Mouse (Mus musculus): Measurements from ENCODE around the gene Fzd7.
A peak's percentile ranks its signal among the peaks of the same experiment; 100 is the strongest.
"Not testable (repeated sequence)": the region's sequence is repeated elsewhere in the genome, so short reads cannot be mapped to it uniquely, and the experiment has no call there.

Gene Fzd7

DNA sequence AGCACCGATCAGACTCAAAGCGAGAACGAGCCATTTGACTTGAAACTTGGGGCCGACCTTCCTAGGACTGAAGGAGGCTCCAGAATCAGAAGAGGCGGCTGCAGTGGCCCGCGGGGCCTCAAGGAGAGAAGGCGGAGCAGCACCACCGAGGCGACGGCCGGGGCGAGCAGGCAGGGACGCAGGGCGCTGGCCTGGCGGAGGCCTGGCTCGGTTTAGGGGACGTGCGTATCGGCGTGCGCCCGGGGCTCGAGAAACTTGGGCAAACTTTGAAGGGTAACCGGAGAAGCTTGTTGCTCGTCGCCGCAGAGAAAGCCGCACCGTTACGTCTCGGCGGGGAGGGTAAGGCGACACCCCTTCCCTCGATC, at the start of gene Fzd7:
Gene Fzd7, plus strand, starts transcription at position 94 of the 365 bp plus-strand sequence.
- no peak for DNase-seq (ENCODE audit: low spot score)

DNA sequence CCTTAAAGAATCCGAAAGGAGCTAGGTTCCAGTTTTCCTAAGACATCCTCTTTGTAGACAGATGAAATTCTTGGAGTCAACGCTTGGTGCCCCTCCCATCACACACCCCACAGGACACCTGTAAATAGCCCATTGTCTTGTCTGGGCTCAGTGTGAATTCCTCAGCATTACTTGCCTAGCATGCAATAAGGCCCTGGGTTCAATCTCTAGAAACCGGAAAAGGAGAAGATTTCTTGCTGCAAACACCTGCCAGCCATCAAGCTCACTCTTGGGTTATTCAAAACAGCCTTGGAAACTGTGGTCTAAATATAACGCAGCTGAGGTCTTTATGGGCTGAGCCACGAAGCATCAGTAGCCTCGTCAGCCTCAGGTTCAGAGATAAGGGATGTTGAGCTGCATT, 48.9 kb upstream of the Fzd7 start:
- no peak for DNase-seq (ENCODE audit: low spot score)

DNA sequence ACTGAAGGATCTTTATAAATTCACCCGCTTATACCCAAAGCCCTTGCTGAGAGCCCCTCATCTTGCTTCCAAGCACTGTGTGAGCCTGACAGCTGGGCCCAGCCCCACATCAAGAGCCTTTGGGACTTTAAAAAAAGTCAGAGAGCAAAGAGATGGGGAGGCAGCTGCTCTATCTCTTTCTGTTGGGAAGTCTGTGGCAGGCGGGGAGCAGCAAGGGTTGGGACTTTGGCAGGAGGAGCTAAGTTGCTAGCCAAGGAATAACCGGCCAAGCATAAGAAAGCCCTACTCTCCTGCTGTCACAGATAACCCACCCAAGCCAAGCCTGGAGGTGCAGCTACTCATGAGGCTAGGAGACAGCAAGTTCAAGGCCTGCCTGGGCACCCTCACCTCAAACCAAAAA, 48.2 kb upstream of the Fzd7 start:
- DNase-seq (ENCODE audit: low spot score): no peak

DNA sequence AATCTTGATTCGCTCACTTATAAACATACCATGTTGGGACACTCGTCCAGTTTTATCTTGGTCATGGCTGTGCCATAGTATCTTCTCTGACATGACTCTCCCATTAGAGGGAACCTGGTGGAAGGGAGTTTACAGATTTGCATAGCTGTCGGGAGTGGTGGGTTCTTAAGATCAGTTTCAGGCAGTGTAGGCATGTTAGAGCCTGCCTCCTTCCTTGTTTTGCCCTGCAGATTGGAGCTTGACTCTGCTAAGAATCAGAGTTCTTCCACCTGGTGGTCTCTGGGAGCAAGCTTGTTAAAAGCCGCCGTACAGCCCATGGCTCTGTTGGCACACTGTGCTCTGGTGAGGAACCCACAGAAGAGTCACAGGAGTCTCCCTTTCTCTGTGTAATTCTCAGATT, 47.0 kb upstream of the Fzd7 start:
- DNase-seq (ENCODE audit: low spot score): no peak

DNA sequence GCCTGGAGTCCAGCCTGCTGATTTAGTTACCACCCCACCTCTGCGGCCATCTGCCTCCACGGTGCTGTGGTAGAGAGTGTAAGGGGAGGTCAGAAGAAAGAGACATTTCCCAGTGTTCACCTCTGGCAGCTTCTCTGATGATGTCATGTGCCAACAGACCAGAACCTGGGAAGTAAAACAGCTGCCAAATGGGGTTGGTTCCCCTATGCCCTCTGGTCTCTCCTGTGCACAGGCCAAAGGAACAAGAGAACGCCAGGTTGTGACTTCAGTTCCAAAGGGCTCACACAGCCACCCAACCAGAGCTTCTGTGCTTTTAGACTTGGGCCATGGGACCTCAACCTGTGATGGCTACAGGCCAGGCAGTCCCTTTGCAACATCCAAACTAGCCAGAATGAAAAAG, 45.9 kb upstream of the Fzd7 start:
- DNase-seq (ENCODE audit: low spot score): no peak

DNA sequence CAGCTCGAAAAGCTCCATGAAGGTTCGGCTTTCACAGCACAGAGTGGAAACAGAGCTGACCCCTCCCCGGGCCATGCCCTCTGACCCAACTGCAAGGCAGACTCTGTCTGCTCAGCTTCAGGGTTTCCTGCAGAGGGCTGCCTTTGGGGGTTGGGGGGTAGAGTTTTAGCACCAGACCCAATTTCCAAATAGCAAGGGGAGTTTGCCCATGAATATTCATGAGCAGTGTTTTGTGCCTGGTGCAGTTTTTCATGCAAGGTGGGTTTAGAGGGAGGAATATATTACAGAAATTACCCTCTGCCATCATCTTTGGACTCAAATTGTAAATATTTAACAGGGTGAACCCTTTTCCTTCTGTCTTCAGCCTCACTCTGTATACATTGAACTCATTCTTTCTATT, 44.3 kb upstream of the Fzd7 start:
- DNase-seq (ENCODE audit: low spot score): no peak

DNA sequence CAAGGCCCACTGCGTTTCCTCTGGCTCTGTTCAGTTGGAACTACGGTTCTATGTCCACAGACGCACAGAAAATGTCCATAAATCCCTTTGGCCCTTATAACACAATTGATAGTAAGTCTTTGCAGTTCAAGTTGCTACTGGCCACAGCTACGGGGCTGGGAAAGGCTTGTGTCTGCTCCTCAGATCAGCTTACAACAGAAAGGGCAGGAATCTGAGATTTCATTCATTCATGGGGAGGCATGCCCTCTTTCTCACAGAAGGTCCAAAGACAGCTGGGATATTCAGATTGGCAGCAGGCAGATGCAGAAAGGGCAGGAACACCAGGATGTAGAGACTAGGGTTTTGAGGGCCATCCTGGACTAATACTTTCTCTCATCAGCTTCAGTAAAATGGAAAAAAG, 43.9 kb upstream of the Fzd7 start:
- DNase-seq (ENCODE audit: low spot score): no peak

DNA sequence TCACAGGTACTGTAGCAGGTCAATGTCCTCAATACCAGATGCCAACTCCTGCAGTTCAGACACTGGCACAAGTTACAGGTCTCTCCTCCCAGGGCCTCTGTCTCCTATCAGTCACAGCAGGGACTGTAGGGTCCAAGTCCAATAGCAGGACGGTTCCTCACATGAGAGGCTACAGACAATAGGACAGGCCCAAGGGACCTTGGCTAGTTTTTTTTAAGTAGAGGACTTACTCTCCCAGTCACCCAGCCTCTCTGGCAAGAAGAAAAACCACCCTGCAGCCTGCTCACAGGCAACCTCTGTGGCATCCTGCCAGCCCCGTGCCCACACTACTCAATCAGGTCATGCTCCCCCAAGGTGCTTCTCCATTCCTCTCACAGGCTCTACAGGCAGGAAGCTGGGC, 43.0 kb upstream of the Fzd7 start:
- DNase-seq (ENCODE audit: low spot score): no peak

DNA sequence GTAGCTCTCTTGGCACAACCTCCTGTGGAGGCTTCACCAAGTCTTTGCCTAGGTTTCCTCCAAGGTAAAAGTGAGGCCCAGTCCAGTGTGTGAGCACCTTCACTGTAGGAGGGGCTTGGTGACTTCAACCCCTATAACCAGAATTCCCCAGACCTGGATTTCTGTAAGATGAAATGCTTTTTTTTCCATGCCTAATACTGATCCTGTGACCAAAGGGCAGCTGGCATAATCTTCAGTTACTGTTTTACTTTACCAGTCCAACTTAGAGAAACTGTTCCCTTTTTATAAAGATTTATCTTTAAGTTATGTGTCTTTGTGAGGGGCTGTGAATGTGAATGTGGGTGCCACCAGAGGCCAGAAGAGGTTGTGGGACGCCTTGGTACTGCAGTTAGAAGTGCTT, 42.3 kb upstream of the Fzd7 start:
- DNase-seq (ENCODE audit: low spot score): no peak

DNA sequence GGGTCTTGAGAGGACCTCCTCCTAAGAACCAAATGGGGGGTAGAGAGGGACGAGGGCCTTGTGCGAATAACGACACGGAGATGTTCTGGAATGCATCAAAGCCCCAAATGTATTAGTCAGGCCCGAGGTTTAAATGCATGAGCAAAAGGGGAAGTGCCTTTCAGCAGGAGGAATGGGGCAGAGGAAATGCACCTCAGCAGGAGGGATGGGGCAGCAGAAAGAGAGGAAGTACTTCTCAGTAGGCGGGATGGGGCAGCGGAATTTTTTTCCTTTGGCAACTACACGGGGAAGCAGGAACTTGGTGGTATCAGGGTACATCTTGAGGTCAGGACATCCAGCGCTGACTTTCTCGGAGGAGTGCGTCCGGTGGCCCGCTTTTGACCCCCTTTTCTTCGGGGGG, 39.5 kb upstream of the Fzd7 start:
- DNase-seq (ENCODE audit: low spot score): not testable (repeated sequence)

DNA sequence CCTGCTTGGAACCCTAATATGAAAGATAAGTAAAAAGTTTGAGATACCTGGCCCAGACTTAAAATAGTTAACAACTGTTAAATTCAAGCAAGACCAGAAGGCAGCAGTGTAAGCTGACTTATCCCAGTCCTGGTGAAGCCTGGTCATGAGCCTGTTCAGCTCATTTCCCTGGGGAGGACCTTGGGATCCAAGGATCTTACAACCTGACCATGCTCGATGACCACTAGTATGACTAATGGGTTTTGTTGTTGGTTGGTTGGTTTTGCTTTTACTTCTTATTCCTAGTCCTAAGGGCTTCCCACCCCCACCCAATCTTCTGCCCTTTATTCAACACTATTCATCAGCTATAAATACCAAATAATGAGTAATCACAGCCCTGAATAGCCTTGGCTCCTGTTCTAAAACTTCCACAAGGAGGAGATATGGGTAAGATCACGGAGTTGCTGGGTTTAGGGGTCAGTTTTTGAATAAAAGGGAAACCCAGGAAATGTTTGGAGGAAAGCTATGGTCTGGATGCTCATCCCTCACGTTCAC, 38.0 kb upstream of the Fzd7 start:
- no peak for DNase-seq (ENCODE audit: low spot score)

DNA sequence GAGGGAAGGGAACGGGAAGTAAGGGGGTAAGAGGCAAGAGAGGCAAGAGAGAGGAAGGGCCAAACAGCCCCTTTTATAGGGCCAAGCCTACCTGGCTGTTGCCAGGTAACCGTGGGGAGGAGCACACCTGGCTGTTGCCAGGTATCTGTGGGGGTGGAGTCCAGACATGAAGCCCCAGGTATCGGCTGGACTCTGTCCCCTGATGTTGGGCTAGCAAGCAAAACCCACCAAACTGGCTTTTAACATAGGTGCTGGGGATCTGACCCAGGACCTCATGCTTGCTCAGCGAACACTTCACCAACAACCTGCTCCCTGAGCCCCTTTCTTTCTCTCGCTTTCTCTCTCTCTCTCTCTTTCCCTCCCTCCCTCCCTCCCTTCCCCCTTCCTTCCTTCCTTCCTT, 37.0 kb upstream of the Fzd7 start:
- DNase-seq (ENCODE audit: low spot score): no peak

DNA sequence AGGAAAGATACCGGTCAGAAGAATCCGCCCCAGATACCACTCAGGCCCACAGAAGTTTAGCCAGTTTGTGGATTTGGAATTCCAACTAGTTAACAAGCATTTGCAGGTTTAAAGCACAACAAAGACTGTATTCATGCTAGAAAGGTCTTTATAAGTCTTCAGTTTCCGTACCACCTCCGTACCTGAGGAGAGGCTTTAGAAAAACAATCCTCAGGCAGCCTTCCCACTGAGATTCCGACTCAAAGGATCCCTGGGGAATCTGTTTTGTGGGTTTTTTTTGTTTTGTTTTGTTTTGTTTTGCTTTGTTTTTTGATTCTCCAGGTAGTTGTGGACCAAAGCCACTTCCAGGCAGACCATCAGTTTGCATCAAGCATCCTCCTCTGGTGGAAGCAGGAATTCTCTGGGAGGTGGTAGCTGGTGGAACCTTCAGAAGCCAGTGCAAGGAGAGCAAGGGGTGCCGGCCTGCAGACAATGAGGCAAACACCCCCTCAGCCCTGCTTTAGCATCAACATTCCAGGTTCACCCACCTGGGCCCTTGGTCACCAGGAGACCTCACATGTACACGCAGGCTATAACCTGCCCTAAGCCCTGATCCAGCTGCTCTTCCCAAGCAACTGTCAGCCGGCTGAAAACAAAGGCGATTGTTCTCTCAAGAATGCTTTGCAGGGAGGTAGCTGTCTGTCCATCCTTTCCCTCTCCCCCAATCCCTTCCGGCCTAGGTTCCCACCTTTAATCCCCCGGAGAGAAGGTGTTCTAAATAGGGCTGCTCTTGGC, 33.5 kb upstream of the Fzd7 start:
- DNase-seq (ENCODE audit: low spot score): no peak

DNA sequence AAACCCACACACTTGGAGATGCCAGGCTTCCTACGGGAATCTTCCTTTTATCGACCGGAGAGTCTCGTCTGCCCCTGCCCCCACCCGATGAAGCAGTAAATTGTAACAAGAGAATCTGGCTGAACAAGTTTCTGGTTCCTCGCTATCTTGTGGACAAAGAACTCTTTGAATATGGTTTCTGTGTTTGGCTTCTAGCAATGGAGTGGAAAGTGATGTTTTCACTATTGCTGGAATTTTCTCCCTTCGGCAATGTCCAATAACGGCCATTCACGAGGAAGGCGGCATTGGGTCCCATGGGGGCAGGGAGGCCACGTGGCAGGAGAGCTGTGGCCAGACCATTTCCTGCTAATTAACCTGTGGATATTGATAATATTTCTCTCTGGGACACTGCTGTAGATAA, 32.8 kb upstream of the Fzd7 start:
- DNase-seq (ENCODE audit: low spot score): peak; percentile 55

DNA sequence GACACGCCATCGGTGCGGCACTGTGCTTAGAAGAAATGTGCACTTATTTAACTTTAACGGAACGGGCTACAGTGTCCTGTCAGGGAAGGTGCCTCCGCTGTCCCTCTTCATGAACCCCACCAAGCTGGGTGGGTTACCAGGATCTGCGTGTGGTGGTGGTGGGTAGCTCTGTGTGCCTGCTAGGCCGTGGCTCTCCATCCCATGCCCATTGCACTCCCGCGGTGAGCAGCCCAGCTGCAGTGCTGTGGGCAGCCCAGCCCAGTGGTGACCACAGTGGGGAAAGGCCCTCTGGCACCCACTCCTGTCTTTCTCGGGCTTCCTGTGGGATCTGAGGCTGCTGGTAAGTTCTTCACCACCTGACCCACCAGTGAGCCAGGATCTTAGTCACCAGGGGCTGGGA, 31.3 kb upstream of the Fzd7 start:
- no peak for DNase-seq (ENCODE audit: low spot score)

DNA sequence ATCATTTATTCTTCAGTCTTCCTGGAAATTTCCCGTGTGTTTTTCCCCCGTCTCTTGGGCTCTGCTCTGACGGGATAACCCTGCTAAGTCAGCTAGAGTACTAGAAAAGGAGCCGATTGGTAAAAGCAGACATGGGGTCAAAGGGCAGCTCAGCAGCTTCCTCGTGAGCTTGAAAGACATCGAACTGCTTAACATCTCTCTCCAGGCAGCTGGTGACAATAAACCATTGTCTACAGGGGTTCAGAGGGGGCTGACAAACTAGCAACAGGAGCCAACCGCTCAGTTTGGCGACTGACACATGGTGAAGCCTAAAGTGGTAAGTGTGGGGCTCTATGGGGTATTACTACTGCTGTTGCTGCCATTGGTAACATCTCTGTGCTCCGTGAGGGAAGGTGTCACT, 30.6 kb upstream of the Fzd7 start:
- DNase-seq (ENCODE audit: low spot score): no peak

DNA sequence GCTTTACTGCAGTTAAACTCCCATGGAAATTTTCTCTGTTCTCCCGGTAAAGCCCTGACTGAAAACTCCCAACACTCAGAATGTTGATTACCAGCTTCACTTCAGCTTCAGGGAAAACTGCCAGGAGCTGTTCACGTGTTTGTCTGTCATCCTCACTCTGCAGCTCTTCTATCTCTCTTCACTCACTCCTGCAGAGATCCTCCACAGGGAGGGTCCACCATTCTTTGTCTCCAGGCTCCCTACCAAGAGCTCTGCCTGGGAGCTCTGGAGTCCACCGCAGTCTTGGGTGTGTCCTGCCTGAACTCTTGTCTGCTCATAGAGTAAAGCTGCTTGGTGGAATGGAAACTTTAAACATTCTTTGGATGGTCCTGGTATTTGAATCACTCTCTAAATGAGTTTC, 25.4 kb upstream of the Fzd7 start:
- DNase-seq (ENCODE audit: low spot score): no peak

DNA sequence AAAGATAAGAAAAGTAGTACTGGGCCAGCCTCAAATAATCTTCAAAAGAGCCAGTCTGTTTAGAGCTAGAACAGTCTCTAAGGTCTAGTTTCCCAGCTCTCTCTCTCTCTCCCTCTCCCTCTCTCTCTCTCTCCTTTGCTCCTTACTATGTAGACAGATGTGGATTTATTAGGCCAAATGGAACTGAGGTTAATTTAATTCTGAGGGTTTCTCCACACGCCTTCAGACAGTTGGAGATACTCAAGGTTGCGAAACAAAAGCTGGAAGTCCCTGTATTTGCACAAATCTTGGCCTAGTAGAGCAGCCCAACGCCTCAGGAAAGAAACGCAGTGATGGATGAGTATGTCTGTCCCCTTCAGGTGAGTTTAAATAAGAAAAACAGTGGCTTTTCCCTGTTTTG, 24.4 kb upstream of the Fzd7 start:
- peak; percentile 29 for DNase-seq (ENCODE audit: low spot score)

DNA sequence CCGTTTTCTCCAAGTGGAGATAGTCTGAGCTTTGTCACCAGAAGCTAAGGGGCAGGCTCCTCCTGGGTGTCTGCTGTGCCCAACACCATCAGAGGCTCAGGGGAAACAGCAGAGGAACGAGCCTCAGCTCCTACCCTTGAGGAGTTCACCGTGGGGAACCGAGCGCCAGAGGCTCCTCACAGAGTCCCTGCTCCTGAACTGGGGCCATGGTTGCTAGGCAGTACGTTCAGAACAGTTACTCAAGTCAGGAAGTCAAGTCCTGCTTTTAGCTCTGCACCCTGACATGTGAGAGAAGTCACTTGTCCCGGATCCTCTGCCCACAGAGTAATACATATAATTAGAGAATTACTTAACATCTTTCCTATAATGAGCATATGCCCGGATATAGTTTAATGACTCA, 23.3 kb upstream of the Fzd7 start:
- no peak for DNase-seq (ENCODE audit: low spot score)

DNA sequence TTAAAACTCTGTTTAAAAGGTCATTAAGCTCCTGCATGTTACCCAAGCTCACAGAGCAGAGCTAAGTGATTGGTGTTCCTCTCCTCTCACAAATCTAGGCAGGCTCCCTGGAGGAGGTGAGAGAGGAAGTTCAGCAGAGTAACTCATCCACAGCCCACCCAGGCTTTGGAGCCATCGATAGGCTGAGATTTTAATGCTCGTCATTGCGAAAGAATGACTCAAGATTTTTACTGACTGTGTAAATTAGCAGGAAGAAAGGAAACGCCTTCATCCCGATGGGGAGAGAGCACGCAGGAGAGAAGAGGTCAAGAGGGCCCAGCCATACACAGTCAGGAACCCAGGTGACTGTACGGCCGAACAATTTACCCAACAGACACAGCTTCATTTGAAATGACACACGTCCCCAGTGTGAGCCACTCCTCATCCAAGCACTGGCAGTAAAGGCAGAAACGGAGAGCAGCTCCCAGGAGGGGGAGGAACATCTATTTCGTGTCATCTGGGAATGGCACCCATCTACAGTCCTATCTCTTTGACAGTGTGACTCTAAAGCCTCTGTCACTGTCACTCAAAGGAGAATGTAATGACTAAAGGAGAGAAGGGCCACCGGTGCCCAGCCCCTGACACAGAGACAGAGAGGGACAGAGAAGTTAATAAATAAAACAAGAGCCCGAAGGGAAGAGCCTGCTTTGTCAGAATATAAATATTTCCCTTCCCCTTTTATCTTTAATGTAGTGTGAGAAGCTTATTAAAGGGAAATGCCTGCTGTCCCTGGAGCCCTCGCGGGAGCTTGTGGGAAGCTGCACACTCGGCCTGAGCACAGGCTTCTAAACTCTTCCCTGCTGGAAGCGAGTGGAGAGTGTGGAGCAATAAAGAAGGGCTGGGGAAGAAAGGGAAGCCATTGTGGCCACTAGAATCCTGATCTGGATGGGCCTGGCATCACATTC, 17.3 kb upstream of the Fzd7 start:
- no peak for DNase-seq (ENCODE audit: low spot score)

DNA sequence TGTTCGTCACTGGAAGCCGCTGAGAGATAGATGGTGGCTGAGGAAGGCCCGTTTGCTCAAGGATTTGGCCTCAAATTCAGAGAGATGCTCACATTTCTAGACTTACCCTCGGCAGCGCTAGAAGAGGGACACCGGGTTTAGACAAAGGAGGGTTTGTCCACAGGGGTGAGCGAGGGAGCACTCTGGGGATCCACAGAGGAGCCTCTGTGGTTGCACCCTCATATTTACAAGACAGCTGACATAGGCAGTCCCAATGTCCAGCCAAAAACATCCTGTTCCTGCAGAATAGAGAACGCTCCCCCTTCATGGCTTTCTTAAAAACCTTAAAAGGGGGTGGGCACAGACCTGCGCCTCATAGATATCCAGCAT, 16.6 kb upstream of the Fzd7 start:
- no peak for DNase-seq (ENCODE audit: low spot score)

DNA sequence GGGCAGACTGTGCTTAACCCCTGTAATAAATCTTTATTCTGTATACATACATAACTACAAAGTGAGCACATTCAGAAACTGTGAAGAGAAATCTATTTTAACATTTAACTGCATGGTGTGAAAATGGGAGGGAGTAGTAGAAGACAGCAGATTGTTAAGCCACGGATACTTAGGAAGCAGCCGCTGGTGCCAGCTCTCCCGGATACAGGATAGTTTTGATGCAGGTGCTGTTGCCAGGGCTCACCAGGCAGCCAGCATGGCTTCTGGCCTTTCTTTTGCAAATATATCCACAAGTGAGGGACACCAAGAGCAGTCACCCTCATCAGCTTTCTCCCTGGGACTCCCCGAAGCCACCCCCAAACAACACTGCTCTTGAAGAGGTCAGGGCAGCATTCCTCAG, 13.1 kb upstream of the Fzd7 start:
- no peak for DNase-seq (ENCODE audit: low spot score)

DNA sequence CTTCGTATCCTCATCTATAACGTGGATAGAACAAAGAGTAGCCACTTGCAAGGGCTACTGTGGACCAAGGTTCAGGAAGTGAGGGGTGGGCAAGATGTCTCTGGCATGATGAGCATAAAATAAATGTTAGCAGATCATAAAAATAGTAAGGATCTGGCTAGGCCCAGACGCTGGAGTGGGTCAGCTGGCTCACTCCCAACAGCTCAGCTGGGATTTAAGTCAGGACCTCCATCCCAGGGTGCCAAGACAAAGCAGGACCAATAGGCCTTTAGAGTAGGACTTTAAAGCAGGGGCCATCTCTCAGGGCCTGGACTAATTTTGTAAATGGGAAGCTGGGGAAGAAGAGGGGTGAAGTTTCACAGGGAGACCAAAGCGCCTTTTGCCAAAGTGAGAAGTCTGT, 11.5 kb upstream of the Fzd7 start:
- no peak for DNase-seq (ENCODE audit: low spot score)
